Mouse (Mus musculus): Measurements from ENCODE around the gene B230217C12Rik. TPM values are rescaled to one million over a fixed set of nuclear protein-coding genes. Genes with fewer than 3 reads are reported as not detected.

Gene B230217C12Rik
- polyA plus RNA-seq (2015; fragmentation: Nextera tagmentation; extraction: Ambion mirVana): 3.1 and 3.4 TPM in 2 replicates

DNA sequence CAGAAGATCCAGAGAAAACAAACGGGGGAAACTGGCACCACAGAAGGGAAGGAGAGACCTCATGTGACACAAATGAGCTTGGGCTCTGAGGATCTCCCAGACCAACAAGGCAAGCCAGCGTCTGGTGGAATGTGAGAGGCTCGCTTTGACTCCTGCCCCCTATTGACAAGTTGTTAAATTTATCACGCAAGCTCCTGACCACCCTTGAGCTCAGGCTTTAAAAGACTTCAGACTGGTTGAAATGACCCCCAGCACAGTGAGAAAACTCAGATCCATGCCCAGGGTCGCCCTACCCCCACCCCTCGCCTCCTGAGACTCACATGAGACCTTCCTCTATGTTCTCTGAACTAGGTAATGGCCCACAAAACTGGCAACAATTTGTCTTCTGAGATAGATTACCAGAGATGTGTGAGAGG, at the start of gene B230217C12Rik:
TSS of gene B230217C12Rik (plus strand) at position 242 of the 416 bp plus-strand sequence.
- ATAC-seq (ENCODE audit: low read depth): peak; percentile 55
- no peaks in the 10 kb centered on the region for H3K27me3 ChIP-seq (ENCODE audit: control insufficient read depth, insufficient read depth, low read depth, low read length)
- WGBS: under 1% methylated on average over 6 of the region's 6 CpGs
- H3K9ac ChIP-seq (ENCODE audit: low read length): peak within 1 kb of the TSS; percentile 64
- peak within 1 kb of the TSS; percentile 70 for H3K4me2 ChIP-seq (ENCODE audit: low read depth, low read length)
- H3K36me3 ChIP-seq (ENCODE audit: control insufficient read depth, insufficient read depth, low read length): peaks cover 9% of the 10 kb centered on the region
- peak within 1 kb of the TSS; percentile 78 for H3K27ac ChIP-seq (ENCODE audit: low read length)
- peak within 1 kb of the TSS; percentile 52 for H3K4me3 ChIP-seq (ENCODE audit: low read length)
- peaks cover 13% of the 10 kb centered on the region for H3K4me1 ChIP-seq (replicated peaks; ENCODE audit: control insufficient read depth, insufficient read depth, low read length)
- no peaks in the 10 kb centered on the region for H3K9me3 ChIP-seq (ENCODE audit: control insufficient read depth, low read length)

DNA sequence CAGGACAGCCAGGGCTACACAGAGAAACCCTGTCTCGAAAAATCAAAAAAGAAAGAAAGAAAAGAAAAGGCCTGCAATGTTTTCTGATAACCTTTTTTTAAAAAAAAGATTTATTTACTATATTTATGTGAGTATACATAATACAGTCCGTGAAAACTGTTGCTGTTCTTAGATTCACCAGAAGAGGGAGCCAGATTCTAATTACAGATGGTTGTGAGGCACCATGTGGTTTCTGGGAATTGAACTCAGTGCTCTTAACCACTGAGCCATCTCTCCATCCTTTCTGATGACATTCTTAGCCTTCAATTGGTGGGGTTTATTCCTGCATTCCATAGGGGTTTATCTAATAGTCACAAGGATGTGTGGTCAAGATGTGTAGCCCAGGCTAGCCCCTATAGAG, 47.4 kb upstream of the B230217C12Rik start:
- Histone ChIP-seq H3K36me3 (ENCODE audit: control insufficient read depth, insufficient read depth, low read length) (no peaks in the 10 kb centered on the region), H3K27me3 (ENCODE audit: control insufficient read depth, insufficient read depth, low read depth, low read length) (no peaks in the 10 kb centered on the region), H3K4me2 (ENCODE audit: low read depth, low read length) (no peak overlapping the region), H3K27ac (ENCODE audit: low read length) (no peak overlapping the region), H3K9ac (ENCODE audit: low read length) (no peak overlapping the region), H3K4me1 (replicated peaks; ENCODE audit: control insufficient read depth, insufficient read depth, low read length) (peaks cover 1% of the 10 kb centered on the region; the same call in 1 of the 2 replicates), H3K9me3 (ENCODE audit: control insufficient read depth, low read length) (0 out of 2 replicates have a peak, but pooled peaks cover 2% of the 10 kb centered on the region), H3K4me3 (ENCODE audit: low read length) (no peak overlapping the region)
- ATAC-seq (ENCODE audit: low read depth): no peak
- WGBS: 0% methylated on average over 2 of the region's 2 CpGs

DNA sequence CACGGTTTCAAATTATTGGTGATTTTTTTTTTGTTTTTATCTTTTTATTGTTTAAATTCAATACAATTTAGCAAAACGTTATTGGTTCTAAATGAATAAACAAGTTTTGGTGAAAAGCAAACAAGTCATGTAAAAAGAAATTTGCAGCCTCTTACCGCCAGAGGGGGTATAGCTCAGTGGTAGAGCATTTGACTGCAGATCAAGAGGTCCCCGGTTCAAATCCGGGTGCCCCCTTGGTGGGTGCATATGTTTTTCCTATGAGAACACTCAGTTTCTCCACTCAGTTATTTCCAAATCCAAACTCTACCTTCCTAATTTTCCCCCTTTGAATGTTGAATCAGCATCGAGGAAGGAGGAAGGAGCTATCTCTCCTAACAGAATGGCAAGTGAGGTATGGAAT, 43.7 kb upstream of the B230217C12Rik start:
- H3K4me1 ChIP-seq (replicated peaks; ENCODE audit: control insufficient read depth, insufficient read depth, low read length): peaks cover 13% of the 10 kb centered on the region
- WGBS: 5% methylated on average over 6 of the region's 6 CpGs
- no peaks in the 10 kb centered on the region for H3K27me3 ChIP-seq (ENCODE audit: control insufficient read depth, insufficient read depth, low read depth, low read length)
- no peak for ATAC-seq (ENCODE audit: low read depth)
- no peak overlapping the region for H3K9ac ChIP-seq (ENCODE audit: low read length)
- no peak overlapping the region for H3K4me2 ChIP-seq (ENCODE audit: low read depth, low read length)
- H3K4me3 ChIP-seq (ENCODE audit: low read length): no peak overlapping the region
- H3K36me3 ChIP-seq (ENCODE audit: control insufficient read depth, insufficient read depth, low read length): no peaks in the 10 kb centered on the region
- H3K9me3 ChIP-seq (ENCODE audit: control insufficient read depth, low read length): 0 out of 2 replicates have a peak, but pooled peaks cover 2% of the 10 kb centered on the region
- no peak overlapping the region for H3K27ac ChIP-seq (ENCODE audit: low read length)

DNA sequence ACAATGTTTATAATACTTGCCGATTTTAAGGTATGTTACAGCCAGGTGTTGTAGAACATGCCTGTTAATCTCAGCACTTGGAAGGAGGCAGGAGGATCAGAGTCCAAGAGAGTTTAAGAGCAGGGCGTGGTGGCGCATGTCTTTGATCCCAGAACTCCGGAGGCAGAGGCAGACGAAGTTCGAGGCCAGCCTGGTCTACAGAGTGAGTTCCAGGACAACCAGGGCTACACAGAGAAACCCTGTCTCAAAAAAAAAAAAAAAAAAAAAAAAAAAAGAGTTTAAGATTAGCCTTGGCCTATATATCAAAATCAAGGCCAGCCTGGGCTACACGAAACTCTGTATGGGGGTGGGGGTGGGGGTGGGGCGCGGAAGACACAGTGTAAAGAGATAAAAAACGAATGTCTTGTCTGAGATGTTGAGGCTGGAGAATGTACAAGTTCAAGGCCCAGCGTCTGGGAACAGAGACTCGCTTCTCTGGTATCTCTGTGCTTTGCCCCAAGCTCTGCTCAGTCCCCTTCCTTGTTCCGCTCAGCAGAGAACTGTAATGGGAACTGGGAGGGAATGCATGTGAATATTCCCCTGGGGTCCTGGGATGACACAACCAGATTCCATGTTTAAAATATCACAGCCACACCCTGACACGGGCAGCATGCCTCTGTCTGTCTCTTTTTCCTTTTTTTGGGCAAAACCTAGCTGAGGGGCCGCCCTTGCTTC, 43.1 kb upstream of the B230217C12Rik start:
- Histone ChIP-seq H3K4me2 (ENCODE audit: low read depth, low read length) (no peak overlapping the region), H3K4me1 (replicated peaks; ENCODE audit: control insufficient read depth, insufficient read depth, low read length) (peaks cover 19% of the 10 kb centered on the region), H3K36me3 (ENCODE audit: control insufficient read depth, insufficient read depth, low read length) (no peaks in the 10 kb centered on the region), H3K27ac (ENCODE audit: low read length) (no peak overlapping the region), H3K27me3 (ENCODE audit: control insufficient read depth, insufficient read depth, low read depth, low read length) (no peaks in the 10 kb centered on the region), H3K9me3 (ENCODE audit: control insufficient read depth, low read length) (0 out of 2 replicates have a peak, but pooled peaks cover 2% of the 10 kb centered on the region), H3K9ac (ENCODE audit: low read length) (no peak overlapping the region; the same call in 1 of the 2 replicates), H3K4me3 (ENCODE audit: low read length) (no peak overlapping the region; the same call in 1 of the 2 replicates)
- WGBS: 54% methylated on average over 15 of the region's 15 CpGs
- ATAC-seq (ENCODE audit: low read depth): no peak

DNA sequence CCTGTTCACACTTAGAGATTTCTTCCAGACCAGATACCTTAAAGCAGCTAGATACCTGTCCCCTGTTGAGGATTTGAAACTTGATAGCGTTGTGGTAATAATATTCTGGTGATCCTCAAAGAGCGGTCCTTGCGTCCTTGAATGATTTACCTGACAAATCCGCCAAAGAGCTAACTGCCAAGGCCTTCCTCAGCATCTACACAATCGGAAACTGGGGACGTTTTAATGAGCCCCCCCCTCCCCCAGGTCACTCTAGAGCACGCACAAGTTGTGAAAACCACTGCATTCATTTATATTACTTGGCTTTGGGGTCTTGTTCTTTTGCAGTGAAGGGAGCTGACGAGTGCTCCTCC, 42.5 kb upstream of the B230217C12Rik start:
- Histone ChIP-seq H3K4me1 (replicated peaks; ENCODE audit: control insufficient read depth, insufficient read depth, low read length) (peaks cover 25% of the 10 kb centered on the region), H3K4me2 (ENCODE audit: low read depth, low read length) (peak overlapping the region; percentile 64), H3K36me3 (ENCODE audit: control insufficient read depth, insufficient read depth, low read length) (no peaks in the 10 kb centered on the region), H3K27ac (ENCODE audit: low read length) (no peak overlapping the region), H3K9me3 (ENCODE audit: control insufficient read depth, low read length) (0 out of 2 replicates have a peak, but pooled peaks cover 2% of the 10 kb centered on the region), H3K9ac (ENCODE audit: low read length) (no peak overlapping the region; the same call in 1 of the 2 replicates), H3K4me3 (ENCODE audit: low read length) (peak overlapping the region; percentile 94; the same call in 1 of the 2 replicates), H3K27me3 (ENCODE audit: control insufficient read depth, insufficient read depth, low read depth, low read length) (no peaks in the 10 kb centered on the region)
- no peak for ATAC-seq (ENCODE audit: low read depth)
- 48% methylated on average over 8 of the region's 8 CpGs for WGBS

DNA sequence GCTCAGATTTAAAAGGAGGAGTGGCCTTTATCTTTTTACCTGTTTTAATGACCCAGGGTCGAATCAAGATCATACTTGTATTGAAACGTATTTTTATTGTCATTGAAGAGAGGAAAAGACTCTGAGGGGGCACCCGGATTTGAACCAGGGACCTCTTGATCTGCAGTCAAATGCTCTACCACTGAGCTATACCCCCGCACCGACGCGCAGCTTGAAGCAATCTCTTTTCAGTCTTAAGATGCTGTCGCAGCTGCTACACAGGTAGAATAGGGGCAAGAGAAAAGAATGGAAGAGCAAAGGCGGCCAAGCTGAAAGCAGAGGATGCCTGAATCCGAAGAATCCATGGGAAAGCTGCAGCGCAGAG, 41.8 kb upstream of the B230217C12Rik start, which contains the start of gene Lasp1:
TSS of gene Lasp1 (plus strand) at position 219 of the 364 bp plus-strand sequence.
- Histone ChIP-seq H3K9ac (ENCODE audit: low read length) (peak within 1 kb of the TSS; percentile 97), H3K27me3 (ENCODE audit: control insufficient read depth, insufficient read depth, low read depth, low read length) (no peaks in the 10 kb centered on the region), H3K36me3 (ENCODE audit: control insufficient read depth, insufficient read depth, low read length) (no peaks in the 10 kb centered on the region), H3K27ac (ENCODE audit: low read length) (peak within 1 kb of the TSS; percentile 100), H3K4me3 (ENCODE audit: low read length) (peak within 1 kb of the TSS; percentile 94), H3K4me1 (replicated peaks; ENCODE audit: control insufficient read depth, insufficient read depth, low read length) (peaks cover 31% of the 10 kb centered on the region), H3K9me3 (ENCODE audit: control insufficient read depth, low read length) (no peaks in the 10 kb centered on the region), H3K4me2 (ENCODE audit: low read depth, low read length) (peak within 1 kb of the TSS; percentile 64)
- under 1% methylated on average over 11 of the region's 11 CpGs for WGBS
- peak; percentile 35 for ATAC-seq (ENCODE audit: low read depth)

DNA sequence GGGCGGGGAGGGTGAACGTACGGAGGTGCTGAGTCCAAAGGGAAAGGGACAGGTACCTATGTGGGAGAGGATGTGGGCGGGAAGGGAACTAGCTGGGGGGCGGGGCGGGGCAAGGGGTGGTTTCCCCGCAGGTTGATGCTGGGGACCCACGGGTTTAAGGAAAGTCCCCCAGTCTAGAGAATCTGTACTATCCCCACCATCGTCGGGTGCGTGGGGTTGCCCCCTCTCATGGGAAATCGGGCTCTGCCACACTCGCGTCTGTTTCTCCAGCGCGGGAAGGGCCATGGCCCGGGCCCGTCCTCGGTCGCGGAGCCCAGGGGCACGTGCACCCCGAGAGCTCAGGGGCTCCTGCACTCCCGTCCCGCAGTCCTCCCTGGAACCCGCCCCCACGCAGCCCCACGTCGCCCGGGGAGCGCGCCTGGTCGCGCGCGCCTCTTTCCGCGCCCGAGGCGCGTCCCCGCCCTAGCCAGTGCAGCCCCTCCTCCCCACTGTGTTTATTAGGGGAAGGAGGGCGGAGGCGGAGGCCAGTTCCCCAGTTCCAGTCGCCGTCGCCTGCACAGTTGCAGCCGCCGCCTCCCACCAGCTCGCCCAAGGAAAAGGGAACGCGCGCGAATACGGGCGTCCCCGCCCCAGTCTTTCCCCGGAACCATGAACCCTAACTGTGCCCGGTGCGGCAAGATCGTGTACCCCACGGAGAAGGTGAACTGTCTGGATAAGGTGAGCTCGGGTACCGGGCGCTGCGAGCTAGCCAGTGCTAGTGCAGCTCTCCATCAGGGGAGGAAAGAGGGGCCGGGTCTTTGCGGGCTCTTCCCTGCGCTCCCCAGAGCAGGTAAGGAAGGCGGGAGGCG, 41.2 kb upstream of the B230217C12Rik start:
- H3K27ac ChIP-seq (ENCODE audit: low read length): peak overlapping the region; percentile 100
- no peaks in the 10 kb centered on the region for H3K27me3 ChIP-seq (ENCODE audit: control insufficient read depth, insufficient read depth, low read depth, low read length)
- H3K4me1 ChIP-seq (replicated peaks; ENCODE audit: control insufficient read depth, insufficient read depth, low read length): peaks cover 37% of the 10 kb centered on the region
- H3K9ac ChIP-seq (ENCODE audit: low read length): peak overlapping the region; percentile 97
- no peaks in the 10 kb centered on the region for H3K36me3 ChIP-seq (ENCODE audit: control insufficient read depth, insufficient read depth, low read length)
- peak overlapping the region; percentile 94 for H3K4me3 ChIP-seq (ENCODE audit: low read length)
- H3K9me3 ChIP-seq (ENCODE audit: control insufficient read depth, low read length): no peaks in the 10 kb centered on the region
- ATAC-seq (ENCODE audit: low read depth): peak; percentile 88
- H3K4me2 ChIP-seq (ENCODE audit: low read depth, low read length): peak overlapping the region; percentile 64
- WGBS: under 1% methylated on average over 70 of the region's 71 CpGs

DNA sequence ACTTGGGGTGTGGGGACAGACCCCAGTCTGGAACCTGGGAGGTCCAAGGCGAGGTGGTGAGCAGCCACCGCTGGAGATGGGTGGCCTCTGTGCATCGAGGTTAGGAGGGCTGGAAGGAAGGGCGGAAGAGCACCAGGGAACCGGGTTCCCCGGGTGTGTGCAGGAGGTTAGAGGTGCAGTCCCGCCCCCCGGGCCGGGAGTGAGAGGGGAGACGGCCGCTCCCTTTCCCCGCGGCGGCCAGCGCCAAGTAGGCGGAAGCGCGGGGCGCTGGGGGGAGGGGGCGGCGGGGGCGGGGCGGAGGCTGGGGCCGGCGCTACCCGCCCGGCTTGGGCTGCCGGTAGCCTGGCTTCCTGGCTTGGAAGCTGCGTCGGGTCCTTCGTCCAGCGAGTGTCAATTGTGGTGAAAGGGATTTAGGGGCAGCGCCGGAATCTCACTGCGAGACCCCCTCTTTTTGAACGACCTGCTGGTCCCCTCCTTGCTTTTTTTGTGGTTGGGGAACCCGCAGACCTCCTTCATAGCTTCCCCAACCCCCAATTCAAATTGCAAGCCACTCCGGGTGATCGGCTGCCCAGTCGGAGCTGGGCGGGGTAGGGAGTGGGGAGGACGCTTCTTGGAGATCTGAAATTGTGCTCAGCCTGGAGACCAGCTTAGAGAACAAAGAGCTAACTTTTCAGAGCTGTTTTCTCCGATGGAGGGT, 40.4 kb upstream of the B230217C12Rik start:
- Histone ChIP-seq H3K4me2 (ENCODE audit: low read depth, low read length) (peak overlapping the region; percentile 64), H3K27me3 (ENCODE audit: control insufficient read depth, insufficient read depth, low read depth, low read length) (no peaks in the 10 kb centered on the region), H3K4me3 (ENCODE audit: low read length) (peak overlapping the region; percentile 94), H3K27ac (ENCODE audit: low read length) (peak overlapping the region; percentile 100), H3K9me3 (ENCODE audit: control insufficient read depth, low read length) (no peaks in the 10 kb centered on the region), H3K9ac (ENCODE audit: low read length) (peak overlapping the region; percentile 97), H3K36me3 (ENCODE audit: control insufficient read depth, insufficient read depth, low read length) (no peaks in the 10 kb centered on the region), H3K4me1 (replicated peaks; ENCODE audit: control insufficient read depth, insufficient read depth, low read length) (peaks cover 45% of the 10 kb centered on the region)
- ATAC-seq (ENCODE audit: low read depth): peak; percentile 78
- 0% methylated on average over 27 of the region's 43 CpGs for WGBS

Measured in lung, embryonic 16.5 days (tissue).